Mouse (Mus musculus): ENCODE results near the gene 2810459M11Rik. TPM values are rescaled to one million over a fixed set of nuclear protein-coding genes. Genes with fewer than 3 reads are reported as not detected.

Gene 2810459M11Rik
- polyA plus RNA-seq, 1 experiment from 2014 or later = 22.3 TPM

DNA sequence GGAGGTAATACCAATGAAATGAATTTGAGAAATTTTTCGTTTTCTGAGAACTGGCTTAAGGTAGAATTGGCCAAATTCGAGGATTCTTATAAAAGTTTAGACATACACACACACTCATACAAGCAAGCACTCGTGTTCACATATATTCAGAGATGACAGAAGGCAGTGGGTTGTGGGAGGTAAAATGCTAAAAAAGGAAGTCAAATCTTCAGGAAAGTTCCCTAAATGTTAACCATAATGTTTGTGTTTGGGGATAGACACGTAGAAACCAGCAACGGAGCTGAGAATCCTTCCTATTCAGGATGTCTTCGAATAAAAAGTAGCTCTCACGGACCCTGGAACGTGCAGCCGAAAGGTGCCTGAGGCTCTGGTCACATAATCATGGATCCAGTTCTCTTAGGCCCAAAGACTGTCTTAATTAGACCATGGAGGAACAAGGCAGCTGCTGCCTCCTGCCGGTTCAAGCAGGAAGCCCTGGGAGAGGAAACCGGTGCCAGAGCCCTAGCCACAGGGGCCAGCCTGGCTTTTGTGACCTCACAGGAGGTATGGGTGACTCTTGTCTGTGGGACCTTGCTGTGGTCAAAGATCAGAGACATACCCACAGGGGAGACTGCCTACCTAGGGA, 24.2 kb upstream of the 2810459M11Rik start:
- no peak overlapping the region for H3K4me2 ChIP-seq
- no peak overlapping the region for H3K9ac ChIP-seq
- H3K4me1 ChIP-seq = peaks cover 7% of the 10 kb centered on the region; the same call in 1 of the 2 replicates
- peaks cover 52% of the 10 kb centered on the region for H3K27me3 ChIP-seq (replicated peaks)
- no peak overlapping the region for H3K27ac ChIP-seq
- no peak overlapping the region for H3K4me3 ChIP-seq
- H3K9me3 ChIP-seq (replicated peaks) = no peaks in the 10 kb centered on the region
- 38% methylated on average over 11 of the region's 11 CpGs for WGBS (ENCODE audit: insufficient replicate concordance)
- ATAC-seq = no peak
- H3K36me3 ChIP-seq = no peaks in the 10 kb centered on the region

DNA sequence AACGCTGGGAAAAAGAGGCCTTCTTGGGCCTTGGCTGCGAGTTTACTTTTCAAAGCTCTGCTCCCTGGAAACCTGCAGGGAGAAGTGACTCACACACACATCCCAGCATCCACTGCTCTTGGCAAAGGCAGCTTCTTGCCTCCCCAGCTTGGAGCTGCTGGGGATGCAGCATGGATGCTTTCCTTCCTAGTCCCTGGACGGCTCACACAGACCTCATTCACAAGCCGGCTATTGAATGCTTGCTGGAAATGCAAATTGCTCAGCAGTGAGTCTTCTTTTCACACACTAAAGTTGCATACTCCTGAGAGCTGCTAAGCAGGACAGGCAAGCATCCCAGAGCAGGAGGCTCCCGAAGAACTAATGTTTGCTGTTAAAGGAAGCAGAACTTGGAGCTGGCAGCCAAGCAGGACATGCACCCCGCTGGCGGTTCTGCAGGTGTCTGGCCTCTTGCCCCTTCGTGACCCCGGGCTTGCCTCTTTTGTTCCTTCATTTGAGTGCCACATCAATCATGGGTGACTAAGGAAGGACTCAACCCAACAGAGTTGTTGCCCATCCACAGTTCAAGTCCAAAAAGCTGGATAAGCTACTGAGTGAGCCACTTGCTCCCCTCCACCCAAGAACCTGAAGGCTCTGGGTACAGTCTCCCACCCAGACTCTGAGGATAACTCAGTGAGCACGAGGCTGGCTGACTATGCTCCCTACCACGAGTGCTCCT, 13.2 kb upstream of the 2810459M11Rik start:
- no peaks in the 10 kb centered on the region for H3K4me1 ChIP-seq
- no peak for ATAC-seq
- H3K4me3 ChIP-seq = no peak overlapping the region
- no peak overlapping the region for H3K4me2 ChIP-seq
- no peaks in the 10 kb centered on the region for H3K36me3 ChIP-seq
- H3K27ac ChIP-seq = no peak overlapping the region
- H3K27me3 ChIP-seq (replicated peaks) = peaks cover 22% of the 10 kb centered on the region
- WGBS (ENCODE audit: insufficient replicate concordance) = 26% methylated on average over 11 of the region's 11 CpGs
- no peaks in the 10 kb centered on the region for H3K9me3 ChIP-seq (replicated peaks)
- H3K9ac ChIP-seq = no peak overlapping the region

DNA sequence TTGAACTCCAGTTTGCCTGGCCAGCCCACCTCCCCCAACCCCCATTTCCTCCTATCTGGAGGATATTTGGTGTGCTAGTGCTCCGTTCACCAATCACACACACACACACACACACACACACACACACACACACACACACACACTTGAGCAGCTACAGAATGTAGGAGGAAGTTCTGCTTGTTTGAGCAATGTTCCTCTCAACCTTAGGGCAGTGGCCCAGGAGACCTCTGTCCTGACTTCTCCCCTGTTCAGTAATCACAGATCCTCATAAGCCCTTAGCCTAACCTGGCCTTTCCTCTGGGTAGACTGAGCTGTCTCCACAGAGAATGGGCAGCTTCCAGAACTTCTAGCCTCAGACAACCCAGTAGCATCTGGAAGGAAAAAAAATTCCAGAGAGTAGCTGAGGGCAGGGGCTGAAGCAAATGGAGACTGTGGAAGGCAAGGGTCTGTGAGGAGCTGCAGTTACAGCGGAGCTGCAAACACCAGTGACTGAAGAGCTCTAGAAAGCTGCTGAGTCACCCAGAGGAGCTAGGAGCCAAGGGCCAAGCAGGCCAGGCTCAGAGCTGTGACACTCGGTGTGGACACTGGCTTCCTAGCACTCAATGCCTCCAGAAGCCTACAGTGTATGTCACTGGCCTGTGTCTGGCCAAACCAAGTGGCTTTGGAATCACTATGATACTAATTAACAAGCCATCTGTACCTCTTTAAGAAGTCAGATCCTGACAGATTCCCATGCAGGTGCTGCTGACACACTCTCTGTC, 7.3 kb upstream of the 2810459M11Rik start:
- 0 out of 2 replicates have a peak, but pooled peaks have one; percentile 46 for ATAC-seq
- Histone ChIP-seq H3K27me3 (replicated peaks) (peaks cover 15% of the 10 kb centered on the region), H3K9ac (no peak overlapping the region), H3K9me3 (replicated peaks) (no peaks in the 10 kb centered on the region), H3K27ac (no peak overlapping the region), H3K4me1 (peaks cover 11% of the 10 kb centered on the region), H3K36me3 (no peaks in the 10 kb centered on the region), H3K4me2 (no peak overlapping the region), H3K4me3 (no peak overlapping the region)
- WGBS (ENCODE audit: insufficient replicate concordance) = 33% methylated on average over 3 of the region's 3 CpGs

DNA sequence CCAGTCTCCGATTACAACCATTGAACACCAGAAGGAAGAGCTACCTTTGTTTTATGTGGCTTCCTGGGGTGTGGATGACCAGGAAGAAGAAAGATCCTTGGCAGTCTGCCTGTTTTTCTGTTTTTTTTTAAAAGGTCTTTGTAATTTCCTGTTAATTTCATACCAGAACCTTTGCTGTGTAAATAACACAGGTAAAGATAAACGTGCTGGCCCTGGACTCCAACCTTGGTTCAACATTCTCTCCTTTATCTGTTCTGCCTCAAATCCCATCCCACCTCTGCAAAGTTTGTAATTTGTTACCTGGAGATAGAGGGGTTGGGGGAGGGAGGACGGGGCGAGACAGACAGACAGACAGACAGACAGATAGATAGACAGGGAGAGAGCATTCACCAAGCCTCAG, 5.5 kb upstream of the 2810459M11Rik start:
- Histone ChIP-seq H3K9me3 (replicated peaks) (no peaks in the 10 kb centered on the region), H3K4me3 (no peak overlapping the region), H3K27me3 (replicated peaks) (peaks cover 32% of the 10 kb centered on the region), H3K36me3 (no peaks in the 10 kb centered on the region), H3K4me1 (peaks cover 11% of the 10 kb centered on the region), H3K27ac (no peak overlapping the region), H3K4me2 (no peak overlapping the region), H3K9ac (no peak overlapping the region)
- 43% methylated on average over 4 of the region's 4 CpGs for WGBS (ENCODE audit: insufficient replicate concordance)
- no peak for ATAC-seq

DNA sequence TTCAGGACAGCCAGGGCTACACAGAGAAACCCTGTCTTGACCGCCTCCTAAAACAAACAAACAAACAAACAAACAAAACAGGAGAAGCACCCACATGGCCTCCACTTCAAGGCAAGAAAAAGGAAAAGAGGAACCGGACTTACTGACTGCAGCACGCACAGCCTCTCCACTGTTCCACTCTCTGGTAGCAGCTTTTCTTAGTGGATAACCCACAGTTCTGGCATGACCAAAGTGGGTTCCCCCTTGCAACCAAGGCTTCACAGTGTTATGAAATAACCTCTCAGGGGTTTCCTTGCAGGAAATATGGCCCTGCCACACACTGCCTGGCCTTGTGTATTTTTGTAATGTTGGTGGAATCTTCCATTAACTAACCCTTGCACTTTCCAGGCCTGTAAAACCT, 4.8 kb upstream of the 2810459M11Rik start:
- 62% methylated on average over 3 of the region's 3 CpGs for WGBS (ENCODE audit: insufficient replicate concordance)
- H3K9me3 ChIP-seq (replicated peaks) = no peaks in the 10 kb centered on the region
- H3K4me3 ChIP-seq = no peak overlapping the region
- H3K27ac ChIP-seq = no peak overlapping the region
- H3K27me3 ChIP-seq (replicated peaks) = peaks cover 39% of the 10 kb centered on the region
- no peaks in the 10 kb centered on the region for H3K36me3 ChIP-seq
- no peak overlapping the region for H3K9ac ChIP-seq
- peaks cover 11% of the 10 kb centered on the region for H3K4me1 ChIP-seq
- no peak for ATAC-seq
- no peak overlapping the region for H3K4me2 ChIP-seq

DNA sequence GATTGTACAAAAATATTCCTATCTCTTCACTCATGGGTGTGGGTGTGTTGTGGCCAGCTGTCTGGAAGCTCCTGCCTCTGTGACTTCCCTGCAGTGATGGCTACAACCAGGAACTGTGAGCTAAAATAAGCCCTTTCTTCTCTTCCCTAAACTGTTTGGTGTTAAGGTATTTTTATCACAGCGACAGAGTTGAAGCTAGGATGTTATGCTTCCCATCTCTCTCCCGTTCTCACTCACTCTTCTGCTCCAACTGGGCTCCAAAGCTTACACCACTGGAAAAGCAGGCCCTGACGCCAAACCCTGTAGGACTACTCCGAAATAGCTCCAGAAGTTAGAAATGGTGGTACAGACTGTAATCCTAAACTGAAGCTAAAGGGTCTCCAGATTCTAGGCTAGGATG, 607 bp upstream of the 2810459M11Rik start:
- H3K4me3 ChIP-seq = no peak overlapping the region
- WGBS (ENCODE audit: insufficient replicate concordance) = 36% methylated on average over 4 of the region's 4 CpGs
- H3K27me3 ChIP-seq (replicated peaks) = peaks cover 74% of the 10 kb centered on the region
- no peak overlapping the region for H3K9ac ChIP-seq
- H3K9me3 ChIP-seq (replicated peaks) = no peaks in the 10 kb centered on the region
- no peaks in the 10 kb centered on the region for H3K4me1 ChIP-seq
- no peak overlapping the region for H3K27ac ChIP-seq
- H3K4me2 ChIP-seq = no peak overlapping the region
- peaks cover 5% of the 10 kb centered on the region; the same call in 1 of the 2 replicates for H3K36me3 ChIP-seq
- no peak for ATAC-seq

DNA sequence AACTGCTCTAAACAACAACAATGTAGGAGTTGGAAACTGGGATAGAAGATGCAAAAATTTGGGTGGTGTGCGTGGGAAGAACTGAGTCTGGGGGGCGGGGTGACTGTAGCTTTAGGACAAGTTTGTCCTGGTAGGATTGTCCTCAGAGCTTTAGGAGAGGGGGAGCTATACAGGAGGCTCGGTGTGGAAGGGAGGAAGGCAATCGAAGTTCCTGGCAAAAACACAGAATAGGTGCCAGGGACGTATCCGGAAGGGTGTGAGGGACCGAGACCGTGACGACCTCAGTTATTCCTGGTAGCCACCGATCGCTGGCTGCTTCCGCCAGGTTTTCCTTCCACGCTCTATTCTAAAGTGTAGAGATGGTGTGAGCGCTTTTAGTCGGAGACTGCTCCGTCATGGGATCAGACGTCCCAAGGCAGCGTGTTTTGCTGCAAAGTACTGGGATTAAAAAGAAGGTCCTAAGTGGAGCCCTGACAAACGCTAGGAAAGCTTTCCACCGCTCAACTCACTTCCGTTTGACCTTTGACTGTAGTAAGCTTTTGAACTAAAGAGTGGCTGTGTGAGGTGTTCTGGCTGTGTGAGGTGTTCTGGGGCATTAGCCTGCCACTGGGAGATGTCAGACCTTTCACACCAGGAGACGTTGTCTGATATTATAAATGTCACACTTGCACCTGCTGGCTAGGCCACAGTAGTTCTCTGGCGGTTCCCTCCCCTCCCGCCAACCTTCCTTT, 1.3 kb downstream of the 2810459M11Rik start:
- Histone ChIP-seq H3K9ac (peak overlapping the region; percentile 57; the same call in 1 of the 2 replicates), H3K27ac (peak overlapping the region; percentile 45; the same call in 1 of the 2 replicates), H3K4me1 (no peaks in the 10 kb centered on the region), H3K27me3 (replicated peaks) (peaks cover 71% of the 10 kb centered on the region), H3K9me3 (replicated peaks) (no peaks in the 10 kb centered on the region), H3K36me3 (peaks cover 9% of the 10 kb centered on the region), H3K4me2 (peak overlapping the region; percentile 71), H3K4me3 (peak overlapping the region; percentile 56)
- ATAC-seq = peak; percentile 33
- WGBS (ENCODE audit: insufficient replicate concordance) = 12% methylated on average over 24 of the region's 24 CpGs

DNA sequence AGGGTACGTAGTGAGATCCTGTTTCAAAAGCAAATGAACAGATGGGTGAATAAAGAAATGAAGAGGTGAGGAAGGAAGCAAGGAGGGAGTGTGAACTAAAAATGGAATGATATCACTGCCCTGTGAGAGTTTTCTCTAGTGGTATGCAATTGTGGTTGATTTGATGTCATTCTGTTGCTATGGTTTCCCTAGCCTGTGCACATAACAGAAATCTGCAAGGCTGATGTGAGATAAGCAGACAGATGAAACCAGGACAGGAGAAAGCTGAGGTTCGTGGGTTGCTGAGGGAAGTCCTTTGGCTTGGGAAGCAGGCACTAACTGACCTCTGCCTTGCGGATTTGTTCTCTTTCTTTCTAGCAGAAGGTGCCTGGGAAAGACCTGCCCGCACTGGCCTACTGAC, 2.6 kb downstream of the 2810459M11Rik start:
- 0 out of 2 replicates have a peak overlapping the region, but pooled peaks have one; percentile 71 for H3K4me2 ChIP-seq
- H3K4me1 ChIP-seq = no peaks in the 10 kb centered on the region
- H3K27me3 ChIP-seq (replicated peaks) = peaks cover 68% of the 10 kb centered on the region
- H3K4me3 ChIP-seq = no peak overlapping the region
- H3K9ac ChIP-seq = no peak overlapping the region
- H3K27ac ChIP-seq = no peak overlapping the region
- H3K36me3 ChIP-seq = peaks cover 9% of the 10 kb centered on the region
- no peaks in the 10 kb centered on the region for H3K9me3 ChIP-seq (replicated peaks)
- 54% methylated on average over 4 of the region's 4 CpGs for WGBS (ENCODE audit: insufficient replicate concordance)
- ATAC-seq = no peak

DNA sequence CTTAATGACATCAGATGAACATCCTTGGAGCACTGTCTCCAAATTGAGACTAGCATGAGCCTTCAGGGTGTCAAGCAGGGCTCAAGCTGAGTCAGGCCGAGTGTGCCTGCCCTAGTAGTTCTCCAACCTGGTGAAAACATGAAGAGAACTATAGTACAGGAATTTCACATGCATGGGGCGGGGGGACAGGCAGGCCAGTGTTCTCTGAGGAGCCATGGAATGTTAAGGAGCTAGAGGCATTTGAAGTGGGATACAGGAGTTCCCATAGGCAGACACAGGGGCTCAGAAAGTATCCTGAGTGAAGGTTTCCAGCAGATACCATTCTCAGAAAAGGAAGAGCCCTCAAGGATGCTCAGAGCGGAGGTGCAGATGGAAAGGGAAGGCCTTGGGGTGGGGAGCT, 3.1 kb downstream of the 2810459M11Rik start:
- no peak for ATAC-seq
- H3K4me2 ChIP-seq = no peak overlapping the region
- H3K27me3 ChIP-seq (replicated peaks) = peaks cover 68% of the 10 kb centered on the region
- peaks cover 9% of the 10 kb centered on the region for H3K36me3 ChIP-seq
- WGBS (ENCODE audit: insufficient replicate concordance) = 52% methylated on average over 3 of the region's 3 CpGs
- no peaks in the 10 kb centered on the region for H3K4me1 ChIP-seq
- no peak overlapping the region for H3K27ac ChIP-seq
- no peak overlapping the region for H3K9ac ChIP-seq
- H3K9me3 ChIP-seq (replicated peaks) = no peaks in the 10 kb centered on the region
- no peak overlapping the region for H3K4me3 ChIP-seq

DNA sequence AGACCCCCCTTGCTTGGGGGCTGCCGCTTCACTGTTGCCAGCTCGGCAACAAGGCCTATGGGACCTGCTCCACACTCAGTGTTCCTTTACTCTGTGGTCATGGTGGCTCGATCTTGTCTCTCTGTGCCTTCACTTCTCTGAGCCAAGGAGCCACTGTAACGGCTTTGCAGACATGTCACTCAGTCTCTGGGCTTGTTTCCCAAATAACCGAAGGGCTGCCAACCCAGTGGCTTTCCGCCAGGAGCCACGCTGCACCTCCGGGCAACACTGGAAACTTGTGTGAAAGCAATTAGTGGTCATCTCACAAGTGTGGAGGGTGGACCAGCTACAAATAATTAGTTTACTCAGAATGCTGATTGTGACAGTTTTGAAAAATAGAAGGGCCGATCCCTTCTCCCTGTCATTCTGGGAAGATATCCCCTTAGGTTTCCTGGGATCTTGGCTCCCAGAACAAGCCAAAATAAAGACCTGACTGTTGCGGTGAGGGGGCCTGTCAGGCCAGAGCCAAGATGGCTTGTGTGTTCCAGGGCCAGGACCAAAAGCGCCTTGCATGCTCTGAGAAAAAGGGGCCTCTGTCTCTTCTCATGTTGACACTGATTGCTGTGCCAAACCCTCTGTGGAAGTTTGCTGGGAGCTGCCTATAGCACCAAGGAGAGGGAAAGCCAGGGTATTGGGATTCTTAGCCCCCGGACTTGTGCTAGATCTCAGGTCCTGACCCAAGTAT, 7.7 kb downstream of the 2810459M11Rik start:
- Histone ChIP-seq H3K27me3 (replicated peaks) (peaks cover 22% of the 10 kb centered on the region), H3K27ac (no peak overlapping the region), H3K4me2 (no peak overlapping the region), H3K9me3 (replicated peaks) (no peaks in the 10 kb centered on the region), H3K4me1 (no peaks in the 10 kb centered on the region), H3K9ac (no peak overlapping the region), H3K4me3 (no peak overlapping the region), H3K36me3 (peaks cover 9% of the 10 kb centered on the region)
- ATAC-seq = no peak
- WGBS (ENCODE audit: insufficient replicate concordance) = 72% methylated on average over 12 of the region's 12 CpGs

DNA sequence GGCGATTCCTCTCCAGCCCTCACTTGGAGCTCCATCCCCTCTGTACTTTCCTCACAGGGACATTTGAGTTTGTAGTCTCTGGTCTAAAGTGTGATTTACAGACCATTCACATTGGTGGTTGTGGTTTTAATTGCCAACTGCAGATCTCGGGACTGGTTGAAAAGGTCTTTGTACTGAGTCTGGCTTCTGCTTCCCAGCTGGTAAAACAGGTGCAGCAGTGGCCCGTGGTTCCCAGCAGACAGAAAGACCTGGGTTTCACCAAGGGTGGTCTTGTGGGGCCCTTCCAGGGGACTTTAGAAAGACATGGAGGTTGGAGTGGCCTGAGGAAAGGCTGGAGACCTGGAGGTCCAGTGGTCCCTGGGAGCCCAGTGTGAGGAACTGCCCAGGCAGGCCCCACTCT, 9.3 kb downstream of the 2810459M11Rik start:
- Histone ChIP-seq H3K27ac (no peak overlapping the region), H3K9ac (no peak overlapping the region), H3K27me3 (replicated peaks) (peaks cover 12% of the 10 kb centered on the region; the same call in 1 of the 2 replicates), H3K4me1 (peaks cover 11% of the 10 kb centered on the region), H3K9me3 (replicated peaks) (no peaks in the 10 kb centered on the region), H3K4me3 (no peak overlapping the region), H3K36me3 (peaks cover 6% of the 10 kb centered on the region), H3K4me2 (no peak overlapping the region)
- WGBS (ENCODE audit: insufficient replicate concordance) = 51% methylated on average over 3 of the region's 3 CpGs
- ATAC-seq = no peak
